Mouse (Mus musculus) frontal cortex, postnatal 36 days (tissue): ENCODE measurements at regions not wholly inside any gene's neighbourhood (a gene's known extent, or its start where the extent isn't known, plus 50 kb on each side); places are given as distances from the start of the nearest gene placed in this dataset.

Source experiments
- DNase-seq, 2 experiments: peaks; one replicate each; pipeline ENCODE4 v3.0.0; 2022; ENCODE audit warnings: low spot score in 2 of 2

DNA sequence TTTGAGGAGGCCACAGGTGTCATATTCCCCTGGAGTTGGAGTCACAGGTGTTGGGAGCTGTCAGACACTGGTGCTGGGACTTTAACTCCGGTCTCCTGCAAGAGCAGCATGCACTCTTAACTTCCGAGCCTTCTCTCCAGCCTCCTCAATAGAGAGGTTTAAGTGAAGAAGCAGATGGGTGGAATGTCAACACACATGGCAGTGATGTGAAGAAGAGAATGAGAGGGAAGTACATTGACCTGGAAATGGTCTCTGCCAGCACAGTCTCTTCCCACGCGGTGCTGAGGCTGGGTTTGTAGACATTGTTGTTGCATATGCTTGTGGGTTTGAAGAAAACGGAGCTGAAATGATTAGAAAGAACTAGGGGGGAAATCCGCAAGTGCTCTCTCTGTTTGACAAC is 112.0 kb upstream of the Fn1 start:
- DNase-seq: peak; percentile 13 to 24

DNA sequence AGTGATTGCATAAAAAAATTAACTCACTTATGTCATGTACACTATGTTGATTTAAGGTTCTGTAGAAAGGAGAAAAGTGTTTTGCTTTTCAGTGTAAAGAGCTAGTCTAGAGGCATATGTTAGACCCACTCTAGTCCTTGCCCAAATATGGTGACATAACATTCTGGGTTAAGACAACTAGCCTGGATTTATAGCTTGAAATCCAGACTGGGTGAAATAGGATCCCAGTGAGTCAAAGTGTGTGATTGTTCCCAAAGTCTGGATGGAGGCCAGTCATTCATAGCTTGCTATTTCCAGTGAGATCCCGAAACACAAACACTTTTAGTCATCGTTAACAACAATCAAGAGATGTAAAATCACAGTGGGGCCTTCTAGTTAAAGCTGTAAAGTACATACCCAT is 110.5 kb upstream of the Fn1 start:
- no peak for DNase-seq

DNA sequence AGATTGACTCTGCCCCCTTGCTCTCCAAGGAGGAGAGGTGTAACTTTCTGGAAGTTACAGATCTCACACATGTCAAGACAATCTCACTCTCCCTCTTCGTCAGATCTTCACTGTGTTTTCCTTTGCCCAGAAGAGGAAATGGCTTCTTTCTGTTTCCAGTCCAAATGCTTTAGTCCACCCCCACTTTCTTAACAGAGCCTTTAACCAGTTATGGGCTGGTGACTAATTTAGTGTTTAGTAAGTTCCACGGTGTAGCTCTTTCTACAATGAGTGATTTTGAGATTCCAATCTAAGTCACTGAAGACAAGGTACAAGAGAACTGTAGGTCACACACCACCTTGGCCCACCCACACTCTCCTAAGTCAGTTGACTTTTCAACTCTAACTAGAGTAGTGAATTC is 107.3 kb upstream of the Fn1 start:
- DNase-seq: no peak

DNA sequence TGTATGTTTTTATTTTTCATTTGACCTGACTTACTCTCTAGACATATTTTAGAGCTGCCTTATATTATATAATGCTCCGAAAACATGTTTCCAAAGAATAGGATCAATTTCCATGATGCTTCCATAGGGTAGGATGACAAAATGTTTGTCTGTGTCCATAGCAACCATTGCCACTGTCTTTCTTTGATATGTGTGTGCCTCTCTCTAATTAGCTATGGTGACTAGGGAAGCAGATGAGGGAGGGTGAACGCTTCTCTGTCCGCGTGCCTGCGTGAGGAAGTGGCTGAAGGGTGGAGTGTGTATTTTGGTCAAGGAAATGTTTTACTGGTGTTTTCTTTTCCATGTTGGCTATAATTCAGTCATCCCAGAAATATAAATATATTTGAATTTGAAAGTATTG is 104.2 kb upstream of the Fn1 start:
- DNase-seq: no peak

DNA sequence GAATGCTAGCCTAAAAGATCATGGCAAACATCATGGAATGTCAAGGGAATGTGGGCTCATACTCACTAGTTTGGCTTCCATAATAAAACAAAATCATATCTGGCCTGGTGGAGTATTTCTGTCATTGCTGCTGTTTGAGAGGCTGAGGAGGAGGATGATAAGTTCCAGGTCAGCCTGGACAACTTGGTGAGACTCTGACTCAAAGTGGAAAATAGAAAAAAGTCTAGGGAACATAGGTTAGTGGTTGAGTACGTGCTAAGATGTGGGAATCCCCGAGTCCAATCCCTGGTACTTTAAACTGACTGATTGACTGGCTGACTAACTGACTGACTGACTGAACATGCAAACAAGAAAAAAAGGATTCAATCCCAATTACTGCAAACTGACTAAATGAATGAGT is 103.2 kb upstream of the Fn1 start:
- DNase-seq: no peak

DNA sequence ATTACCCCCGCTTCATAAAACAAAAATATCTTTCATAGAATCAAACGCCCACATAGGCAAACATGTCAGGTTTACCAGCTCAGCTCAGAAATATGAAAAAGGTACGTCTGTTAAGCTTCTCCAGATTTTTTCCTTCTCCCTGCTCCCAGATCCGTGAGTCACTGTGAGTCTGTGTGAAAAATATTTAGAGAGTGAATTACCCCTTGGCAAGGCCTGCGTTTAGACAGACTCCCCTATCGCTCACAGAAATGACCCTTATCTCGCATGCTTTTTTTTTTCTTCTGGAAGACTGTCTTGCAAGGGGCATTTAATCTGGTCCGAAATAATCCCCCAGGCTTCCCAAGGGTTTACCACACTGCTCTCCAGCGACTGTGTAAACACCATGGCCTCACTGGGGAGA is 102.4 kb upstream of the Fn1 start:
- DNase-seq: no peak

DNA sequence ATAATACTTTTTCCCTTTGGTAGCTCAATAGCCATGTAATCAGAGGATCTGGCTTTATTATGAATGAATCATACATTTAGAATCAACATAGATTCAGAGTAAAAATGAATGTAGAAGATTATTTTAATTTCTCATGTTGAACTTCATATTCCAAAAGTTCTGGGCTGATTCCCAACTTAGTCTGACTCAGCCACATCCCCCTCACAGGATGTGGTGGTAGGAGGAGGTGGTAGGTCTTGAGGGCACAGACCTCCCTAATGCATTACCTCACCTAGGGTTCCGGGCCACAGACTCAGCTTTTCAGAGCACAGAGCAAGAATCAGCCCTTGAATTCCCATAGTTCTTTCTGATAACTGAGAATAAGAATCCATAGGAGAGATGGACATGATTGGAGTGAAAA is 99.4 kb upstream of the Fn1 start:
- DNase-seq: no peak

DNA sequence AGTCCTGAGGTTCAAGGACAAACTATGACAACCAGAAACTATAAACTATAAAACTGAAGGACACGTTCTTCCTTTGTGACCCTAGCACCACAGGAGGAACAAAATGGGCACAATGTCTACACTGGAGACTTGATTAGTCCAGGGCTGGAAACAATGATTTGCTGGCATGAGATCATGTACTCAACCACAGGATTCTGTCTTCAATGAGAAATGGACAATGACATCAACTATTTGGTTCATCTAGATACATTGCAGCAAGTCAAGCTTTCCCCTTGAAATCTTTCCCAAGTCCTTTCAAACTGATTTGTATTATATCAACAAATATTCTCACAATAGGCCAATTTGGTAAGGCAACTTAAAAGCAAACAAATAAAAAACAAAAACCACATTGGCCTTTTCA is 98.6 kb upstream of the Fn1 start:
- no peak for DNase-seq

DNA sequence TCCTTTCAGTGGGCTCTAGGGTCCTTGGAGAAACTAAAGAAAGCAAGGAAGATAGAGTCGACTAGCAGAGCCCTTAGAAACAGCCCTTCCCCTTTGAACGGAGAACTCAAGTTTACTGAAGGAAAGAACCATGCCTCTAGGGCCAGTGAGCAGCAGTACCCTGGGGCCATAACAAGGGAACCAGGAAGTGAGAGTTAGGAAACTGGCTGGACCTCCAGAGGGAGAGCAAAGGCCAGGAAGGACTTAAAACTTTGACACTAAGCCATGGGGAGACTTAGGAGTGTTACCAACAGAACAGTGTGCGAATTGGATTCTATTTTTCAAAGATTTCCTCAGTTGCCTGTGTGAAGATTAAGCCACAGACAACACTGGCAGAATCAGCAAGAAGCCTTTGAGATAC is 82.6 kb upstream of the Fn1 start:
- DNase-seq: no peak

DNA sequence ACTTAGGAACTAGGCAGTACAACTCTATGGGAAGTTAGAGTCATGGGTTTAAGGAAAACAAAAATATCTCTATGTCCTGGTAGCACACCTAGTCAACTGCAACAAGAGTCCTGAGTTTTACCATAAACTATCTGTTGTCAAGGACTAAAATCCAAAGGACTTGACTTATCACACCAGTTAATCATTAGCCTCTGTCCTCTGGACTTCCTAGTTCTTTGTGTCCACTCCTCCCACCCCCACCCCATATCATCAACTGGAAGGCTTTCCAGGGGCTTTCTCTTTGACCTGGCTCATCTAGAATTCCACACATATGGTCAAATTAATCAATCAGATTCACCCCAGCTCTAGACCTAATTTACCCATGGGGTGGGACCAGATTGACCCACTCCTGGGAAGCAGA is 78.6 kb upstream of the Fn1 start:
- DNase-seq: no peak

DNA sequence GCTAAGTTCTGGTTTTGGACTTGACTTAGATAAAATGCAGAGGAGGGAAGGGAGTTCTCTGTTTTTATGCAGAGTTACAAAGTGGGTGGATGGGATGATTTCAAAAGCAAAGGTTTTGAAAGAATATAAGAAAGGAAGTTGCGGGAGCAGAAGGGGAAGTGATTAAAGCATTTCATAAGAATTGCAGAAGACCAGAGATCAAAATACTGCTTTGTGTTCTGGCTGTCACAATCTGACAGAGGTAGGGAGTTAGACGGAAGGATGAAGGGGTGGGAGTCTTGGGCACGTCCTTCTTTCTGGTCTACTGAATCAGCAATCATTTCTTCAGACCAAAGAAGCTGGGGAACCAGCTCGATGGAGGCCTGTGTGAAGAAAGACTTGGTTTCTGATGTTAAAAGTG is 78.0 kb upstream of the Fn1 start:
- DNase-seq: no peak

DNA sequence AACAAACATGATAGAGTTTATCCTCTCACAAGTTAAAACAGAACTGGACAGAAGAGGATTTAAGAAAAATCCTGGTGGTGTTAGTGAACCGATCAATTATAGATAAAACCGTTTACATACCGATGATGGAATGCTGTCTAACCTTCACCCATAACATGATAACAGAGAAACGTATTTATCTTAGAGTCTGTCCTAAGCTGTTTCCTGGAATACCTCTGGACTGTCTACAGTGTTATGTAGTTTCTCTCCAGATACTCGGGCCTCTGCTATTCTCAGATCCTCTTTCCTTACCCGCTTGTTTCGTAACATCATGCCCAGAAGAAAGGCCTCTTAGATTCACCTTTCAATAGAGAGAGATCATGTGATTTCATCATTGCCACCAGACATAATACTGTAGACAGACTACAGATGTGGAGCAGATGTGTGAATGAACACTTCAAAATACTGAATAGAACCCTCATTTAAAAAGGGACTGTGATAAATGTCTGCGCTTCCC is 75.9 kb upstream of the Fn1 start:
- DNase-seq: no peak

DNA sequence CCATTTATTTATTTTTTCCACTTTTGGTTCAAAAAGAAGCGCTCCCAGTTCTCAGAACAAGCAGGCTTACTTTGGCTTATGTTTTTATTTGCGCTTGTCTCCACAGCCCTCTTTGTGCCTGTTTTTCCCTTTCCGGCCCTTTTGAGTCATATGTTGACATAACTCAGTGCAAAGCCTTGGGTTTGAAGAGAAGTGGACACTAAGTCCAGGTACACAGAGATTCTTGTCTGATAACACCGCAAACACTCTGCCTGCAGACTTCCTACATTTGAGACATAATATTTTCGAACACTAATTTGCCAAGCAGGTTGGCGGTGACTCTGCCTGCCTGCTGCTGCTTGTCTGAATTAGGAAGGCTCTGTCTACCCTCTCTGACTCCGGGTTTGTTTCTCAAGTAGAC is 70.8 kb upstream of the Fn1 start:
- no peak for DNase-seq

DNA sequence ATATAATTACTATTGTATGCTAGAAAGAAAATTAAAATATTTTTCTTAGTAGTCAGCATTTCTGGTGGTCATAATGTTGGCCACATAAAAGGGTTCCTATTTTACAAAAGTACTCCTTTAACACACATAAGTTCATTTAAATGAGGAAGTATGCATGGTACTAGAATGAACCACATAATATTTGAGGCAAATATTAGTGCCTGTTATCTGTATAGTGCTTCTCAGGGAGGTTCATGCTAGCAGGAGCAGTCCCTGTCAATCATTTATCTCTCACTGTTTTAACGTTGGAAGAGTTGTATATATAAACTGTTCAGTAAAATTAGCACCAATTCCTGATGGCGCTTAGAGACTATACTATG is 70.0 kb upstream of the Fn1 start:
- no peak for DNase-seq

DNA sequence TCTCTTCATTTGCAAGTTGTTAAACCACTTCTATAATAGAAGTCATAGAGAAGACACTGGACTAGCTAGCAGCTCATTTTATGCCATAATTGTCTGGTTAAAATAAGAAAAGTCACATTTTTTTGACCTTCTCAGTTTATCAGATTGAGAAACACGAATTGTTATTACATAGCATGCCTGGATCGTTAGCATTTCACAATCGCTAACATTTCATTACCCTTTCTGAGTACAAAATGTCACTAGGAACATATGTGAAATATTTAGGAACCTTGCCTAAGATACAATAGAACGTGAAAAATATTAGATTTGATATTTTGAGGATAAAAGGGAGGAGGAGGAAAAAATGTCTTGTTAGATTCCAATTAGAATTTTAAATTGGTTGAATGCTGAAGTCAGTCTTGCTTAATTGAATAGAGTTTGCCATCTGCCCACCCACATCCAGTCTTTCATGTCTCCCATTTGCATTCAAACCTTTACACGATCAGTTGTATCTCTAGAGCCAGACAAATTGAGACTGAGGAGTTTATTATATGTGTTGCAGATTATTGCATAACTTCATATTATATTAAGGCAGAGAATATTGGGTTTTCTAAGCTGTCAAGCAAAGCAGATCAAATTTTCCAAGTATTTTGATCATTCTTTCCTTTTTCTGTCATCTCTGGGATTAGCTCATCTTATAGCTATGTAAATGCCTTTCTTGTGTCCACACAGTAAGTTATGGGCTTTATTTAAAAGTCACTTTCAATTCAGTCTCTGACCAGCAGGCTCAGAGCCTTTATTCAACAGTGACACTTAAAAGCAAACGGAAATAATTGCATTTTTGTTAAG is 69.4 kb upstream of the Fn1 start:
- no peak for DNase-seq
